Mouse (Mus musculus) layer of hippocampus, postnatal 14 days (tissue): ENCODE measurements around the gene Dmbx1. TPM values are rescaled to one million over a fixed set of nuclear protein-coding genes. Genes with fewer than 3 reads are reported as not detected.

ENCODE experiments used
- DNase-seq, 2 experiments: peaks; one replicate each; pipeline ENCODE4 v3.0.0; 2021 to 2022; ENCODE audit warnings: low spot score in 2 of 2, mixed read lengths in 1 of 2
- total RNA-seq, 2 experiments: library from RNA; stranded (reverse); gene quantifications; 2 replicates each; pipeline ENCODE4 v1.2.3; 2021

Dmbx1 gene
- total RNA-seq, 2 experiments from 2014 or later: 0.14 to 0.21 TPM

DNA sequence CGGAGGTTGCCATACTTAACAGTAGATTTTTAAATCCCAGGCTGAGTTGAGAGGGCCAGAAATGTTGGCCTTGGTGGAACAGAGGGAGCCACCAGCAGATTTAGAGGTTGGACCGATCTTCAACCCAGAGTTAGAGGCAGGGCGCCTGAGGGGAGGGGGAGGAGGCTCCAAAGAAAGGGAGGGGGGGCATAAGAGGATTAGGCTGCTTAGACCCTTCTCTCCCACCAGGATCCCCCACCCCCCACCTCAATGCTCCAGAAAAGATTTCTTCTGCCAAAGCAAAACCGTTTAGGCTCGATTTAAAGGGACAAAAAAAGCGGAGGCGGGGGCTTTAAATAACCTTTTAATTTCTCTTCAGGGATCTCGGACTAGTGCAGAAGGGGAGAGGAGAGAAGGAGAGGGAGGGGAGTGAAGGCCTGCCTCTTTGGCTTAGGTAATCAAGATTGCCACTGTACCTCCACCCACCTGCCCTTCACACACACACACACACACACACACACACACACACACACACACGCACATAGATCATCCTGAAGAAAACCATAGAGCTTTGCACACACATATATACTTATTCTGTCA, 1.6 kb upstream of the Dmbx1 start:
- DNase-seq: no peak

DNA sequence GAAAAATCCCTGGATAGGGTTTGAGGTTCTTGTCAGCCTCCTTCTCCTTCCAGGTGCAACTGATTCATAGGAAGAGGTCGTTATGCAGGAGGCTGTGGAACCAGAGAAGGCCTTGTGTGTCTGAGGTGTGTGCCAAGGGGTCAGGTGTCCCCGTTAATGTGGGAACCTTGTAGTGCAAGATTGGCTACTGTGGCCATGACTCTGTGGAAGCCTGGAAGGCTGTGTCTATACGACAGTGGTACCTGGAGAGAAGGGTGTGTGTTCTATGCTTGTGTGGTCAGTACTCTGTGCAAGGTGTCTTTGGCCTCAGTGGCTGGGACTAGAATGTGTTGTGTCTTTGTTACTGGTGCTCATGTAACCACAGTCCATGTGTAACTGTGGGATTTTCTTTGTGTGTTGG, 955 bp upstream of the Dmbx1 start:
- DNase-seq: no peak

DNA sequence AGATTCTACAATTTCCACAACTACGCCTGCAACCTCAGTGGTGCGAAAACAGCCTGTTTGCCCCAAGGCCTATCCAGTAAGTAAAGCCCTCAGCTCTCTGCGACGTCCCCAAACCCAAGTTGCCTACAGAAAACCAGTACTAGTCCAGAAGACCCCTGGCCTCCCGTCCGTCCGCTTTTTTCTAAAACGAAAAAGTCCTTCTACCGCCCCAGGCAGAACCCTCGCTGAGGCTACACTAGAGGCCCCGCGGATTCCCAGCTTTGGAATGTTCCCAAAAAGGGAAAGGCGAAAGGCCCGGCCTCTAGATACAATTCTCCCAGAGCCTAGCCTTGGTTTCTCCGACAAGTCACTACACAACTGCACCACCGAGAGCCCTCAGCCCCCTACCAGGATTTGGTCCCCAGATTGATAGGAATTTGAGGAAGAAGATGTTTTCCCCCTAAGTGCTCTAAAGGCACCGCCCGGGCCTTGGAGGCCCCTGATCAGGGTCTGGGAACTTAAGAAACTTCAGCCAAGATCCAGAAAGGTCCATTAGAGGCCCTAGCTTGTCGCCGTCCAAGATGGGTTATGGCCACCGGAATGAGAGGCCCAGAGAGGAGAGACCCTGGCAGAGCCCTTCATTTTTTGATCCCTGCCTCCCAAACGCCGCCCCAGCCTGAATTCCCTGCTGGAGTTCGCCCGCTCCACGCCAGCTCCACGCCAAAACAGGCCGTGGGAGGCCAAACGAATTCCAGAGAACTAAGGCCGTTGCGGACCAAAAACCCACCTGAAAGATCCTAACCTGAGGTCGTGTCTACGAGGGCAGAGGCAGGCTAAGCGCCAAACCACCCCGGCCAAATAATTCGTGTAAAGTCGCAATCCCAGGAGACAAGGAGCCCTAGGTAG, 1.2 kb downstream of the Dmbx1 start:
- DNase-seq: peak; percentile 21 to 62

DNA sequence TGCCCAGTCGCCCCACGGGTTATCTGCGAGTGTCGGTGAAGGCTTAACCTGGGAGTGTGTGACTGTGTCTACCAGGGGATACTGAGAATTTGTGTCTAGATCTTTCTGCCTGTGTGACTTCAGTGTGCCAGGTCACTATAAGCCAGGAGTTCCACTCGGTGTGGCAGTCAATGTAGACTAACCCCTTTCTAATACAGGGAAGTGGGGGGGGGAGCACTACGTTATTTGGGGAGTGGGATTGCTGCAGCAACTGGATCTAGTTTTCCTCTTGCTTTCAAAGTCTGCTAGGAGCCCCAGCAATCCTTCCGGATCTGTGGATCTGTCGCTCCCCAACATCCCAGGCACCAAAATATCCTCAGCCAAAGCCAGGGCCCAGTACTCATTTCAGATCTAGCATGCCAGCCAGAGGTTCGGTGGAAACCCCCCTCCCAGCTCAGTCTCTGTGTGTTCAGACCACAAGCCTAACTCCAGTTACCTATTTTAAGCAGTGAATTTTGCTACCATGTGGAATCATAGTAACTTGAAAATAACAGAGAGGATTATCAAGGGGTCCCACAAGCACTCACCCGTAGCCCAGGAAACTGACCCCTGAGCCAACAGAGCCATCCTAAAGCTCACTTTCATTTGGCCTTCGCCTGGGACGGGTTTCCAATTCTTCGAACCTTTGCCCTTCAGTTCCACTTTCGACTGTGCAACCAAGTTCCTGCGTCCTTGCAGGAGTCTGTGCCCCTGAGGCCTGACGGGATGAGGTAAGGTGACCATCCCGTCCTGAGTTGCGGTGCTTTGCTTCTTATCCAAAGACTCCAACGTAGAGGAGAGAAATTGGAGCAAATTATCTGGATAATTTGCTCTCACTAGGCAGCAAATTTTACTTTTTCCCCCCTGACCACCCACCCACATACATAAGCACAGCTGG, 2.4 kb downstream of the Dmbx1 start:
- no peak for DNase-seq

DNA sequence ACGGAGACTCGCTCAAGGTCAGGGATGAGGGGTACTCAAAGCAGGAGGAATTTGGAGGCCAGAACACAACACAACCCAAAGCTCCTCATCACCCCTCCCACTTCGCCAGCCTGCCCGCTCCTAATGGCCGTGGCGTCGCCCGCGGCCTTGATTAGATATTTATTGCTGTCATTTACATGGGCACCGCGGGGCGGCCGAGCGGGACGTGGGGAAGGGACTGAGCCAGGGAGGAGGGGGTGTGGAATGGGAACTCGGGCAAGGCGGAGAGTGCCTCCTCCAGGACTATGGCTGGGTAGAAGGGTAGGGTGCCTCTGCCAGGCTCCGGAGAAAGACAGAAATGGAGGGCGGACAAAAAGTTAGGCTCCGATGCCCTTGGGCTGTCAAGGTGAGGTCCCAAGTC, 3.1 kb downstream of the Dmbx1 start:
- DNase-seq: no peak

DNA sequence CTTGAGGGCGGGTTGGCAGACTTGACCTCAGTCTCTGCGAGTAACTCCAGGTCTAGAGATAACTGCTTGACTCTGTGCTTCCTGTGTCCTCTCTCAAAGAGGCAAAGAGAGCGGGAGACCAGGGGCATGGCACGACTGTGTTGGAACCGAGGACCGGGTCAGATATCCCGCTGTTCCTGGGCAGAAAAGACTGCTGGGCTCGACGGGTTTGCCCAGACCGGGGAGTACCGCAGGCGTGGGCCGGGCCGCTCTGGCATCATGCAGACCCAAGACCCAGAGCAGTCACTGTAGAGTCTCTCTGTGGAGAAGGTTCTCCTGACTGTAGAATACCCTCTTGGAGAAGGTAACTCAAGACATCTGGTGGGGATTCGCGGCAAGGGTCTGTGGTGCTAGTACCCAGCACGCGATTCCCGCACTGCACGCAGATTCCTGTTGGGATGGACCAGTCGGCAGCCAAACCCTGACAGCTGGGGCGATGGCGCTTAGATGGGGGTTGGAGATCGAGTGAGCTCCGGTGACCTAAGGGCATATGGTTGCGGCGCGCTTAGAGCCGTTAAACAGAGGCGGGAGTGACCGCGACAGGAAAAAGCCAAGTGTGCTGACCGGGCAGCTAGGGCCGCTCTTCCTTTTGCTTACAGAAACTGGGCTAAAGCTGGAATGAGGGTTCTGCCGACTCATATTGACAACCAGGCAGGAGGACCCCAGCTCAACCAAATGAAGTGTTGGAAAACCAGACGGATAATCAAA, 3.7 kb downstream of the Dmbx1 start:
- DNase-seq: no peak

DNA sequence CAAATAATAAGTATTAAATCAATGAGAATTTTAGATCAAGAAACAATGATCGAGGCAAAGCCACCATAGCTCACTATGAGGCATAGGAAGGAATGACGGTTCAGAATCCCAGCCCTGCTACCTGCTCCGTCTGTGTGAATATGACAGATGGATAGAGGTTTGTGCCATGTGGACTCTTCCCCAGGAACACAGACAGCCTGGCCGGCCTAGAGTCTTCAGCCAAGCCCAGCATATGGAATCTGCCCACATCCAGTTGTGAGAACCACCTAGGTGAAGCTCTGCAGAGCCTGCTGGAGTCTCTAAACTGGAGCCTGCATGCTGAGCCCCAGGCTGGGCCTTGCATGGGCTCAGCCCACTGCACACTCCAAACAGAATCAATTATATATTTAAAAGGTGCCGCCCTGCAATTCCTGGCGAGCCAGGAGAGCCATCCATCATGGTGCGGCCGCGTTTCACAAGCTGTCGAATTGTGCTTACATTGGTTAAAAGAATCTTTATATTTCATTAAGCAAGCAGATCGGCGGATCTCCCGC, 8.1 kb downstream of the Dmbx1 start:
- no peak for DNase-seq

DNA sequence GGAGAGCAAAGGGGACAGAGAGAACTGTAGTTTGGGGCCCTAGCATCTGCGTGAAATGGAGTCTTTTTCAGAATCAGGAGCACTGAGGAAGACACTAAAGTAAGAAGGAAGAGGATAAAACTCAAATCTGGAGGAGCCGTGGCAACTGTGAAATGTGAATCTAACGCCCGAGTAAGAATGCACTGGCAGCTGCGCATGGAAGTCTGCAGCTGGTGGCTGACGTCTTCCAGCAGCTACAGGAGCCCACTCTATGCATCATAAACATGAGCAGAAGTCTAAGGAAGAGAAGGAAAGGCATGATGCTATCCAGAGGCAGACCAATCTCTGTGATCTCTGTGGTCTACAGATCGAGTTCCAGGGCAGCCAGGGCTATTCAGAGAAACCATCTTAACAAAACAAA, 12.1 kb downstream of the Dmbx1 start:
- no peak for DNase-seq

DNA sequence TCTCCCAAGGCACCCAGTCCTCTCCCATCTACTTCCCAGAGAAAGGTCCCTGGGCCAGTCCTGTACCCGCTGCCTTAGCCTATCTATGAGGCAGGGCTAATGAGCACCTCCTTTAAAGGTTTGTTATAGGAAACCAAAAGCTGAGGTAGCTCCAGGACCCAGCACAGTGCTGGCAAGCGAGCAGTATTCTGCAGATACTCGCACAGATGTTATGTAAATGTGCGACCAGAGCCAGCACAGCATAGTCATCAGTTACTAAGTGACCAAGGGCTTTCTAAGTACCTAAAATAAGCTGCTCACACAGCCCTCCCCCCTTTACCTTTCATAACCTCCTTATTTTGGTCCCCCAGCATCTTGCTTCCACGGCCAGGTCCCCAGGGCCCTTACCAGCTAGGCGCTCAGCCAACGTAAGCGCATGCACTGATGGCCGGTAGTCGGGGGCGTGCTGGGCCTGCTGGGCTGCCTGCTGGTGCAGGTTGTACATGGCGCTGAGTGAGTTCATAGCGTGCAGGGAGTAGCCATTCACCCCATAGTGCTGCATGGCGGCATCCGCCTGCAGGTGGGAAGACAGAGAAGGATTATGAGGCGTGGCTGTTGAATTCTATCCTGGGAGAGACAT, 16.4 kb downstream of the Dmbx1 start:
- no peak for DNase-seq

DNA sequence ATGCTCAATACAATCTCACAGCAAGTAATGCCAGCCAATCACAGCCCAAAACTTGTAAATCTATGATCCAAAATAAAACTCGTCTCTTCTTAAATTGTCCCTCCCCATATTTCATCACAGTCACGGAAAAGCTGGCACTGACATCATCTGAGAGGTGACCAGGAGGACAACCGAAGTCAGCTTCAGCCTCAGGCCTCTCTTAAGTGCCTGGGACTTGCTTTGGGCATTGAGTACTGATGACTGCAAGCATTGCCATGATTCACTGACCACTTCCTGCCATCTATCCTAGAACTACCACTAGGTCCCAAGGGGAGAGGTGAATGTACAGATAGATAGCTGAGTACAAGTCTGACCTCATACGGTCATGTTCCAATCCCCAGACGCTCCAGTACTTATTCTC, 17.0 kb downstream of the Dmbx1 start:
- DNase-seq: no peak

DNA sequence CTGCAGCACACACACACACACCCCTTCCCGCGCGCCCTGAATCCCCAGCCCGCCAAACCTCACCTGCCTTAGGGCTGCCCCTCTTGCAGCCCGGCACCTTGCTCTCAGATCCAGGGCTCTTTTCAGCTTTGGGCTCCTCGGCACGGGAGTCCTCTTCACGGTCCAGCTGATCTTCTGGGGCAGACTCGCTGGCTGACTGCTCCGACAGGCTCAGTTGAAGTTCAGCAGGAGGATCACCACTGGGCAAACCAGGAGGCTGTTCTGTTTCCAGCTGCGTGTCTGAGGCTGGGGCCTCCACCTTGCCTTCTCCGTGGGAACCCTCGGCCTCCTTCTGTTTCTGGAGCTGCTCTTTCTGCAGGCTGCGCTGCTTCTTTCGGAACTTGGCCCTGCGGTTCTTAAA, 19.8 kb downstream of the Dmbx1 start:
- no peak for DNase-seq

DNA sequence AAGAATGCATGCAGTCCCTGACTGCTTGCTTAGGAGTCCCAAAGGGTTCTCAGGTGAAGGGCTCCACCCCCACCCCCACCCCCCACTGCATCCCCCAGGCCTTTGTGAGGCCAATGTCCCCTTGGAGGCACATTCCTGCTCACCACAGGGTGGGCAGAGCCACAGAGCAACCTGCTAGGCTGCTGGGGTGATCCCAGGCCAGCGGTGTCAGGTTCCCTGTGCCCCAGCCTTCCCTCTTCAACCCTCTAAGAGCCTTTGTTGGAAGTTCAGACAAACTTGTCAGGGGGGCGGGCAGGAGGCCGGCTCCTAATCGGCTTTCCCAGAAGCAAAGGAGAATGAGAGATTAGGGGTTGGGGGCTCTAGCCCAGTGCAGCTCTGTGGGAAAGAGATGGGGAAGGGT, 28.1 kb downstream of the Dmbx1 start:
- no peak for DNase-seq

DNA sequence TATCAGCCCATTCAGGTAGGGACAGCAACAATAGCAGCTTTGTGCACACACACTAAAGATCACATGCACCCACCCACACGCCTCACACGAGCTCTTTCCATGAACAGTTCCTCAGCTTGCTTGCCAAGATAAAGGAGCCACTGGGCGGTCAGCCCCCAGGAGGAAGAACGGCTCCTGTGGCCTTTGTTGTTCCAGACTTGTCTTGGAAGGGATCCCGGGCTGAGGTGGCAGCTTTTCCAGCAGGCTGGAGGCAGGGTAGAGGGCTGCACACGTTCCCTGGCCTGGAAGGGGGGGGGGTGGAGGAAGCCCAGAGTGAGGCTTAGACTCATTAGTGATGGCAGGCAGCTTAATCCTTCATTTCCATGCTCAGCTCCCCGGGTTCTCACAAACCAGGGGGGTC, 31.1 kb downstream of the Dmbx1 start:
- peak in 1 of 2 experiments; percentile 23 for DNase-seq

DNA sequence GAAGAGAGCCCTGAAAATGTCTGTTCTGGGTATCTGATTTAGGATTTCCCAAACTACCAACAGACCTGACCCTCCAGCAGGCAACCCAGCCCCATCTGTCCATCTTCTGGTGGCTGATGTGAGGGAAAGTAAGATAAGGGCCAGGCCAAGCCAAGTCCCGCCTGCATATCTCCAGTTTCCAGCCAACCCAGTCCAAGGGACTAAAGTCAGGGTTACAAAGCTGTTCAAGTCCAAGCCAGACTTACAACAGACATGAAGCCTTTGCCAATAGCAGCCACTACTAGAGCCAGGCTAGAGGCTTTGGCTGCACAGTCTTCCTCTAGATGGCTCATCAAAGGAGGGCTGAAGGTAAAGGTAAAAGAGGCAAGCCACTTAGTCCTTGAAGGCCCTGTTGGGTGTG, 31.7 kb downstream of the Dmbx1 start:
- no peak for DNase-seq

DNA sequence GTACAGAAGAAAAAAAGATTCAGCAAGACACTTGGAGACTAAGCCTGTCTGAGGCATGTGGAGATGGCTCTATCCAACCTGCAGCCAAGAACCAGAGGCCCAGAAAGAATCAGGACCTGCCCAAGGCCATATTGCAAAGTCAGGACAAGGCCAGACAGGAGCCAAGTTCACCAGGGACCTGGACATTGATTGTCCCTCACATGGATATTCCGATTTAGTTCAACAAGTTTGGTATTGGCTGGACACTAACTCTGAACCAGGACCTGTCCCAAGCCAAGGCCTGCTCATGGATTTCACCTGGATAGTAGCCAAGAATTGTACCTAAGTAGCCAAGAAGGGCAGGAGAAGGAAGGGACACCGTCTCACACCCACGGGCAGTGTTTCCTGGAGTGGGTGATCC, 32.9 kb downstream of the Dmbx1 start:
- no peak for DNase-seq

DNA sequence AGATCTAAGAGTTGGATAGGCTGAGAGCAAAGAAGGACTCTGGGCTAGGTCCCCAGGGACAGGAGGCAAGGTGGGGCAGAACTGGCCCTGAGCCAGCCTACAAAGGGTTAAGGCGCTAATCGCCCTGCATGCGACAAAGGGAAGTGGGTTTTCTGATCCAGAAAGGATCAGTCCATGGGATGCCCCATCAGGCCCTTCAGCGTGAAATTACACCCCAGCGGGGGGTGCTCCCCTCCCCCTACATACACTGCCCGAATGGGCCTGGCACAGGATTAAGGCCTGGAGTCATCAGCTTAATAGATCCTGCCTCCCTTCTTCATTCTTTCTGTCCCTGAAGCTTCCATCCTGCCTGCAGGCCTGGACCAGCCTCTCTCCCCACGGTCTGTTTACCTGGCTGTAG, 34.0 kb downstream of the Dmbx1 start:
- no peak for DNase-seq

DNA sequence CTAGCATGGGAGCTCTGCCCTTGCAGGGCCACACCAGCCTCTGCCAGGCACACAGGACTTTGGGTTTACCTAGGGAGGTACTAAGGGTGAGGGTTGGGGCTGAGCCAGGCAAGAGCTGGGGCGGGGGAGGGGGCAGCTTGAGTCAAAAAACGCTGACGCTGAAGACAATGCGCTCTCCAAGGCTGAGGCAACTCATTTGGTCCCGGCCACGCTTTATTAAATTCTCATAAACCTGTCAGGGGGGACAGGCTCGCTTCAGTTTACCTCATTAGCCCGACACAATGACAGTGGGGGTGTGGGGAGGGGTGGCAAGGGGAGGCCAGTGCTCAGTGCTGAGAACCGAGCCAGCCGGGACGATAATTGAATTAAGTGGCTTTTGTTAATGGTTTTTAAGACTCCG, 35.4 kb downstream of the Dmbx1 start:
- no peak for DNase-seq

DNA sequence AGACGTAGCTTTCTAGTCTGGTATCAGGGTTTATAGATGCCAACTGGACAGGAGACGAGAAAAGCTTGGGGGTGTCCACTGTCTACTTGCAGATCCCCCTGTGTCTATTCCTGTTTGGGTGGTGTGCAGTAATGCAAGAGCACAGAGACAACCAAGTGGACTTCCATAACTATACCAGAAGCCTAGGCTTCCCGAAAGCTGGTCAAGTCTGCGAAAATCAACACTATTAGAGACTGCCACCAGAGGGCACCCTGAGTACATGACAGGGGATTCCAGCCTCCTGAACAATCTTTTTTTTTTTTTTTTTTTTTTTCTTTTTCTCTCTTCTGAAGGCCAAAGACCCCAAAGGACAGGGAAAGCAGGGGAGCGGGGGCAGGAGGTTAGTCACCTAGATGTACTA, 36.9 kb downstream of the Dmbx1 start:
- DNase-seq: peak; percentile 77 to 89

DNA sequence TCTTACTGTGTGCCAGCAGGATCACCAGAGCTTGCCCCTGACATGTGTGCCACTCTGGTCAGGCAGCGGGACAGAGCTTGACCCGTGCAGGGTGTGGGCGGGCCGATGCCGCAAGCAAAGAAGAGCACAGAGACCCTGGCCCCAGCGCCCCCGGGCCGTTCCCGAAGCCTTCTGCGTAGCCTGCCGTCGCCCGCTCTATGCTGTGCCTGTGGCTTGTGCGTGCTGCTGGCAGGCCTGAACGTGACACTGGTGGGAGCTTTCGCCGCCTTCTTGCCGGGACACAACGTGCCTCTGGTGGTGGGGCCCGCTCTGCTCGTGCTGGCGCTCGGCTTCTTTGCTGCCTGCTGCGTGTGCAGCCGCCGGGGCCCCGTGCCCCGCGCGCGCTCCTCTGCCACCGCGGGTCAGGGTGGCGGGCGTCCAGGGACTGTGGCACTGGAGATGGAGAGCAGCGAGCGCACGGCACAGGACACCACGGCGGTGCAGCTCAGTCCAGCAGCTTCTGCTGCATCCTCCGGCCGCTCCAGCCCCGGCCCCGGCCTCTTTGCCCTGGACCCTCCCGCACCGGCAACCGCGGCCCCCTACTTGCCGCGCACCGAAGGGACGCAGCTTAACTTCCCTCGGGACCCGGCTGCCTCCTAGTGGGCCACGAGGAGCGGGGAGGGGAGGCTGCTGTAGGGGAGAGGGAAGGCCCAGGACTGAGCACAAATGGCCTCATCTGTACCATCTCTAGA, 41.7 kb downstream of the Dmbx1 start:
- no peak for DNase-seq

DNA sequence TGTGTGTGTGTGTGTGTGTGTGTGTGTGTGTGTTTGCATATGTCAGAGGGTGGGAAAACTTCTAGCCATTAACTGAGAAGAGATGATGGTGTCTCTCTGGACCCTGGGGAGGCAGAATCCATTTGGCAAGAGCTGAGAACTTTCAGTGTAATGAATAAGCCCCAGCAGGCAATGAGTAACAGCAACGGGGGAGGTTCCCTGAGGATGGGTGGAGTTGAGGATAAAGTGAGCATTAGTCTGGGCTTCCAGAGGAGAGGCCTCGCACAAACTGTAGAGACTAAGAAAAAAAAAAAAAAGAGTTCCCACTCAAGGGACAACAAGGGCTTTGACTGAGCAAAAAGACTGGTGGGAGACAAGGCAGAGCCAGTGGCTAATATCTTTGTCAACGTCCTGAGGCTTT, 45.4 kb downstream of the Dmbx1 start:
- DNase-seq: no peak
